Mouse (Mus musculus): ENCODE measurements around the gene Polg2.
"Not testable (repeated sequence)": the region's sequence is repeated elsewhere in the genome, so short reads cannot be mapped to it uniquely, and the experiment has no call there.

Gene Polg2

GRCm38 (mm10) chr11:106779388-106780088 lies at the start of gene Polg2:
TSS of gene Polg2 (minus strand) at chr11:106779537.
- DNase-seq (ENCODE audit: low spot score): peak; percentile 94

DNA sequence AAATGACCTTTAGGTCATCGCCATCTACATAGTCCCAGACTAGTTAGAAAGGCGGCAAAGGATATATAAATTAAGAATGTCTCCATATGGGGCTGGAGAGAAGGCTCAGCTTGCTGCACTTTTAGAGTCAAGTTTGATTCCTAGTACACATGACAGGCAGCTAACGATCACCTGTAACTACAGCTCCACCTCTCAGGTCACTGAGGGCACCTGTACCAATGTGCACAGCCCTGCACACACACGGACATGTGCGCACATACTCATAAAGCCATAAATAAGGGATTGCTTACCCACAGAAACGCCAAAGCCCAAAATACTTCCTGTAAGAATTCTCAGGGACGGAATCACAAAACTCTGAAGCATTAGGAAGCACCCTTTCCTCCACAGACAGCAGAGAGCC lies 48.7 kb upstream of the Polg2 start:
- no peak for DNase-seq (ENCODE audit: low spot score)

GRCm38 (mm10) chr11:106824403-106824802 lies 45.1 kb upstream of the Polg2 start:
- DNase-seq (ENCODE audit: low spot score): no peak

GRCm38 (mm10) chr11:106823741-106824140 lies 44.4 kb upstream of the Polg2 start:
- DNase-seq (ENCODE audit: low spot score): no peak

- no peak for DNase-seq (ENCODE audit: low spot score)
Observed at GRCm38 (mm10) chr11:106822911-106823310, 43.6 kb upstream of the Polg2 start.

DNA sequence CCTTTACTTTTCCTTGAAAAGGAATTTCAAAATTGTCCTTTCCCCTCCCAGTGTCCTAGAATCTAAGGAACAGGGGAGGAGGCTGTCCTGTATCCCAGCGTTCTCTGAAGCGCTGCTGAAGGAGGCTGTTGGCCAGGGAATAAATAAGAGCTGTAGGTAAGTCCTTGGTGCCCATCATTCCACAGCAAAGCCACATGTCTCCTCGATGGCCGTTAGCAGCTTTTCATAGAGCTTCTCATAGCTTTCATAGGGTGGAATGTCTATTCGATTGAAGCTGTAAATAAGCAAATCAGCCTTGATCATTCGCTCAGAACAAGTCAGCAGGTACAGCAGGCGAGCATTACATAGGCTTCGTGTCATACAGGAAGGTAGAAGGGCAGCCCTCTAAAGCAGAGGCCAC lies 43.2 kb upstream of the Polg2 start:
- DNase-seq (ENCODE audit: low spot score): no peak

- DNase-seq (ENCODE audit: low spot score): no peak
Observed at GRCm38 (mm10) chr11:106821397-106821796, 42.1 kb upstream of the Polg2 start.

DNA sequence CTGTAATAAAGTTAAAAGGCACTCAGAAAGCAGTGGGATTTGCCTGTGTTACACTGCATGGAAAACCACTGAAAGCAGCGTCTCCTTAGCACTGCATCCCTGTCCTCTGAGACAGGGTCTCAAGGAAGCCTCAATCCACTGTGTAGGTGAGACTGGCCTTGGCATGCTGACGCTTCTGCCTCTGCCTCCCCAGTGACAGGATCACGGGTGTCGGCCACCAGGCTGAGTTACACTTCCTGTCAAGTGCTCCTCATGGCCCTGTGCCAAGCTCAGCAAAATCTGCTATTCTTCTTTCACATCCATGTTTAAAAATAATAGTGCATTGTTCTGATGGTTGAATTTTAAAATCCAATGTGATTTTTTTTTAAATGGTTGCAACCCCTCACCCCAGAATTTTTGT lies 41.6 kb upstream of the Polg2 start:
- no peak for DNase-seq (ENCODE audit: low spot score)

DNA sequence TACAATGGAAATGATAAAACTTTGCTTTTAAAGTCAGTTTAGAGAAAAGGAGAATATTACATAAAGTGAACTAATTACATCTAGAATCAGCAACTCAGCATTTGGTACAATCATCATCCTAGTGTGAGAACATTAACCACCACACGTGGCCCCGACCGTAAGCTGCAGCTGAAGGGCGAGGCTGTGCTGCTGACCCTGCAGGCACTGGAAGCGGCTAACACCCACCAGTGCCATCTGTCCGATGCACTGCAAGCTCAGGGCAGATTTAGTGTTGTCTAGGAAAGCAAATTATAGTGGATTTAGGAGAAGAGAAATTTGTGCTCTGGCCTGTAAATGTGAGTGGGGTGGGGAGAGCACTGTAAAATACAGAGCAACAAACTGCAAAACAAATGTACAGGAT lies 40.9 kb upstream of the Polg2 start:
- DNase-seq (ENCODE audit: low spot score): no peak

DNA sequence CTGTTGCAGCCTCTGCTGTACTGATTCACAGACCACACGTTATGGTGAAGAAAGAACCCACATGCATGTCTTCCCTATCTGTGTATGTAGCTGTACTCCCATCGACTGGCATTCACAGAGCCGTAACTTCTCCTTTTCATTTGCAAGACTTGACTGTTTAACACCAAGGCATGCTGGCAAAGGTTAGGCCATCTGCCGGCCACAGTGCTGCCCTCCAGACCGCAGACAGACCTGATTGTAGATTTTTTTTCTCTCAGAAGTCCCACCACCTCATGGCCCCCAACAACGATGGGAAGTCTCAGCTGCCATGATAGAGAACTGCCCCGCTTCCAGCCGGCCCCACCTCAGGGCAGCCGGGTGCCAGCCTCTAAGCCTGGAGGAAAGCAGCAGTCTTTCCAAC lies 40.3 kb upstream of the Polg2 start:
- no peak for DNase-seq (ENCODE audit: low spot score)

DNA sequence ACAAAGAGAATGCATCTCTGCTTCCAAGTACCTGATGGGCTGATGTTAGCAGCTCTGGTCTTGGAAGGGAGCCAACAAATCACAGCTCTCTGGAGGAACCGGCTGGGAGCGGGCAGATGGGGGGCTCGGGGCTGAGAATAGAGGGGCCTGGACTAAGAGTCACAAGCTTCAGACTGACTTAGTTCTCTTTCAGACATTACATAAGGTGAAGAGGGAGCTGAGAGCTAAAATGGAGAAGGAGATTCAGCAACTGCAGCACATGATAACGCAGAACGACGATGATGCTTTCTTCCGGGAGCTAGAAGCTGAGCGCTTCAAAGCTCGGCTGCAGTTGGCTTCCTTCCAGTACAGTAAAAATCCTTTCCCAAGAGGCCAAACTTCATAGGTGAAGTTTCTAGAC lies 39.0 kb upstream of the Polg2 start:
- DNase-seq (ENCODE audit: low spot score): no peak

DNA sequence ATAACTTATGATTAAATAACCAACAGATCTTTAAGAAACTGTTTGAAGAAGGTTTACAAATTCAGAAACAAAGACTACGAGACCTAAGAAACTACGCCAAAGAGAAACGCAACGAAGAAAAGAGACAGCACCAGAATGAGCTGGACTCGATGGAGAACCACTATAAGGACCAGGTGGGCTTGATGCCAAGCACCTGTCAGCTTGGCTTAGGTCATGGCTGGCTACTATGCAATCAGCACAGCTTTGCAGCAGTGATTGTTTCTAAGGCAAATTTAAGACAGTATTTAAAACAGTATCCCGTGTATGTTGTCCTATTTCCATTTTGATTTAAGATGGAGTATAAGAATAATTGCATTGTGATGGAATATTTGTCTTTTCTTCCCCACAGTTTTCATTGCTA lies 38.5 kb upstream of the Polg2 start:
- no peak for DNase-seq (ENCODE audit: low spot score)

GRCm38 (mm10) chr11:106817156-106817555 lies 37.8 kb upstream of the Polg2 start:
- no peak for DNase-seq (ENCODE audit: low spot score)

DNA sequence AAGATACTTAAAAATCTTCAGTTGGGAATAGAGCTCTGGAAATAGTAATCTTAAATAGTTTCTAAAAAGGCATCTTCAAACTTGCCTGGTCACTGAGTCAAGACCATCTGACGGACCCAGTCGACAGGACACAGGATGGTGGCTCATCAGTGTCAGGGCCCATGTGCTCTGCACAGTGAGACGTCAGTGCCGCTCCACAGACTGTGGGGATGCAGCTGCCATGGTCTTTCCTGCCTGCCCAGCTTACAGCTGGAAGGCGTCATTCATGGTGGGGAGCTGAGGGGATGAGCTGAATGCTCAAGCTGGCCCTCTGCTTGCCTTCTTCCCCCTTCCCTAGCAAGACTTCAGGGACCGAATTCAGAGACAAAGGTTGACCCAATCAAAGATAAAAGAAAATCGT lies 37.0 kb upstream of the Polg2 start:
- DNase-seq (ENCODE audit: low spot score): no peak

- no peak for DNase-seq (ENCODE audit: low spot score)
Observed at GRCm38 (mm10) chr11:106815761-106816160, 36.4 kb upstream of the Polg2 start.

- DNase-seq (ENCODE audit: low spot score): no peak
Observed at GRCm38 (mm10) chr11:106815331-106815730, 36.0 kb upstream of the Polg2 start.

DNA sequence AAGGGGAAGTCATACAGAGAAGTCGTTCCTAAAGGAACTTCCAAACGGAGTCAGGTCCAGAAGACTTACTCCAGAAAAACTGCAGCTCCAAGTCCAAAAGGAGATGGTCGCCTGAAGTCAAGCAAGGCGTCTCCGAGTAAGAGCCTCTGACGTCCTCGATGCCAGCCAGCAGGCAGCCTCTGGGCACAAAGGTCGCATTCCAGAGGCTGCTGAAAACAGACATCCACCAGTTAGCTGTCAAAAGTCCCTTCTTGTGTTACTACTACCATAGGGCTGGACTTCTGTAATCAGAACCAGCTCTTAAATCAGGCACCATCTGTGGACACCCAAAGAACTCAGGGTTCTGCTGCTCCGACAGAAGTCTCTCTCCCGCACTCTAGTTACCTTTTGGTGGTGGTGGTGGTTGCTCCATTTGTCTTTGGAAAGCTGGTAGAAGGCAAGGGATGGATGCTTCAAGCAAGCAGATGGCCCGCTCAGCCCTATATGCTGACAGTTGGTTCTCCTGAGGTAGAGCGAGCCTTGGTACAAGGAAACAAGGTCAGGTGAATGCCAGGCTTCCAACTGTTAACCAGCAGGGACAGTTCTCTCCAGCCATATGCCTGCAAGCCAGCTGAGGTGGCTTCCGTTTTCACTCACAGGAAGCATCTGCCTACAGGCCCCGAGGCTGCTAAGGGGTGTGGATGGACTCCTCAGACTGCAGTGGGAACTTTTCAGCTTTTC lies 35.4 kb upstream of the Polg2 start:
- DNase-seq (ENCODE audit: low spot score): peak; percentile 64

DNA sequence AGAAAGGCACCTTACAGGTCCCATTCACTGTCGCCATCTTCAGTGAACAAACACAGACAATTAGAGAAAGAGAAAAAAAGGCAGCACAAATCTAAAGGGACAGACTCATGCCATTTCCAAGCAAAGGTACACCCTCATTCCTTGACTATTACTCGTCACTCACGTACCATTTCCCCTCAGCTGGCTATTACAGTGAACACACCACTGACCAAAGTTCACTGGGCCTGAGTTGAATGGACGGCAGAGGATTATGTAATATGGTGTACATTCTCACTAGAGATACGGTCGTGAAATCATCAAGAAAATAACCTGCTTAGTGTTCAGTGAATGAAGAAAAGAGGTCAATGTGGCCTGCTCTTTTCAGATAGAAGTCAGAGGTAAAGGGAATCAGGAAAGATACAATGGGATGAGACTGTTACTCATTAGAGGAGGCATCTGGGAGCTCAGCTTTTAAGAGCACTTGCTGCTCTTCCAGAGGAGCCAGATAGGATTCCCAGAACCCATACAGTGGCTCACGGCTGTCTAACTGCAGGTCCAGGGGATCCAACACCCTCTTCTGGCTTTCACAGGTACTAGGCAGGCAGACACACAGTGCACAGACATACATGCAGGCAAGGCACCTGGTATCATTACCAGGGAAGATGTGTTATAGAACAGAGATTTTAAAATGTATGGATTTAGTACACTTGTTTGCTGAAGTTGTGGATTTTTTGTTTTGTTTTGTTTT lies 33.2 kb upstream of the Polg2 start:
- DNase-seq (ENCODE audit: low spot score): peak; percentile 39

DNA sequence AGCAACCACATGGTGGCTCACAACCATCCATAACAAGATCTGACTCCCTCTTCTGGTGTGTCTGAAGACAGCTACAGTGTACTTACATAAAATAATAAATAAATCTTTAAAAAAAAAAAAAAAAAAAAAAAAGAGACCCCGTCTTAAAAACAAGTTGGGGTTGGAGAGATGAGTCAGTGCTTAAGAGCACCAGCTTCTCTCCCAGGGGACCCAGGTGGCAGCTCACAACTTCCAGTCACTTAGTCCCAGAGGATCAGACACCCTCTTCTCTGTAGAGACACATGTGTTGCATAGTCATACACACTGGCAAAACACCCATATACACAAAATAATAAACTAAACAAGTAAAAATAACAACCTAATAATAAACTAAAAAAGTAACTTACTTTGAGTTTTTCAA lies 28.1 kb upstream of the Polg2 start:
- not testable (repeated sequence) for DNase-seq (ENCODE audit: low spot score)

GRCm38 (mm10) chr11:106802069-106802627 lies 22.8 kb upstream of the Polg2 start:
- DNase-seq (ENCODE audit: low spot score): no peak

- DNase-seq (ENCODE audit: low spot score): peak; percentile 69
Observed at GRCm38 (mm10) chr11:106795679-106796078, 16.3 kb upstream of the Polg2 start.

DNA sequence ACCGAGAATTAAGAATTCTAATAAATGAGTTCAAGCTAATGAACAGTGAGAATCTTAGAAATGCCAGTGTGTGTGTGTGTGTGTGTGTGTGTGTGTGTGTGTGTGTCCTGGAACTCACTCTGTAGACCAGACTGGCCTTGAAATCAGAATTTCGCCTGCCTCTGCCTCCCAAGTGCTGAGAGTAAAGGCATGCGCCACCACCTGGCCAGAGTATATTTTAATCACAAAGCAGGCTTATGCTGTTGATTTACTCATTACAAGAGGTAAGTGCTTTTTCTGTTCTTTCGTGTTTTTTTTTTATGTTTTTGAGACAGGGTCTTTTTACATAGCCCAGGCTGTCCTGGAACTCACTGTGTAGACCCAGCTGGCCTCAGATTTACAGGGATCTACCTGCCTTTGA lies 14.5 kb upstream of the Polg2 start:
- no peak for DNase-seq (ENCODE audit: low spot score)

DNA sequence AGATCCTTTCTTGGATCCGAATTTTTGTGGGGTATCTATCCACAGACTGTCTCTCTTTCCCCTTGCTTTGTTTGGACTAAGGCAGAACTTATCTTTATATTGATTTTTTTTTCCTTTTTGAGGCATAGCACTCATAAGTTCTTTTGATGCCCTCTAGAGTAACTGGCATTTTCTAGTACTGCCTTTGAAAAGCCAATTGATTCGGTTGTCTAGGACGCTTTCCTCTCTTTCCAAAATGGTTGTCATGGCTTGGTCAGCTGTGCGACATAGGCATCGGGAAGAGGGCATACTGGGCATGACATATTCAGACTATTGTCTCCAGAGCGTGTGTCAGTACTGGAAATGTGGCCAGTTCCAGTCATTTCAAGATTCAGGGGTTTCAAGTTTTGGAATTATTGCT lies 10.3 kb upstream of the Polg2 start:
- DNase-seq (ENCODE audit: low spot score): peak; percentile 70

Data from adipocyte (in vitro differentiated cells).